Mouse (Mus musculus) heart, adult 8-10 months (tissue): Measurements from ENCODE around the gene Sox18. TPM values are rescaled to one million over a fixed set of nuclear protein-coding genes. Genes with fewer than 3 reads are reported as not detected.

Experiments
- DNase-seq: peaks from one replicate; pipeline ENCODE4 v3.0.0; 2022; ENCODE audit warnings: low spot score
- total RNA-seq, 4 experiments: library from RNA; stranded (reverse); gene quantifications; 2 replicates each; pipeline ENCODE4 v1.2.4; 2022

Sox18 gene
- total RNA-seq, 4 experiments from 2014 or later: 21.4 to 53.8 (median 48.1) TPM

DNA sequence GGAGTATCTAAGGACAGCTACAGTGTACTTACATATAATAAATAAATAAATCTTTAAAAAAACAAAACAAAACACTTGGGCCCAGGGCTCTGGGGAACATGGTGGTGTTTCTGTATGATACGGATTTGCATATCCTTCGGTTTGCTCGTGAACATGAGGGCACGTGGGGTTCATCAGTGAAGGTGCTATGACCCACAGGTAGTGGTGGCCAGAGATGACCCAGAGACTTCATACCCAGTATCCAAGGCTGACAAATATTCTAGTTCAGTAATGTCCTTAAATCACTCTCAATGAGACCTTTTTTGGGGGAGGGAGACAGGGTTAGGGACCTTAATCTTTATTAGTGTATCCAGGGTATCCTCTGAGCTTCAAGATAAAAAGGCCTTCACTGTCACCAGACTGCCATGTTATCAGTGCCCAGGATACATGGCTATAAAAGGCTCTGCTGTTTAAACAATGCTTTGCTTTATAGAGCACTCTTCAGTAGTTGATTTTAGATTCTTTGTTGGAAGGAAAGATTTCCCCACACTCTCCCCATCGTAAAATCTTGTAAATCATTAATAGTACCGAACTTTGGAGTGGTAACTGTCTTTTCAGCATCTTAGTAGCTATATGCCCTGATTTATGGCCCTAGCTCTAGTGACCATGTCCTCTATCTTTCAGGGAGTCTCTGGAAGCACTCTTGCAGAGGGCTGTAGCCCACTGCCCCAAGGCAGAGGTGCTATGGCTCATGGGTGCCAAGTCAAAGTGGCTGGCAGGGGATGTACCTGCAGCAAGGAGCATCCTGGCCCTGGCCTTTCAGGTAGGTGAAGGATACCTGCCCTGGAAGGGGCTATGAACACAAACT is 24.6 kb downstream of the Sox18 start:
- no peak for DNase-seq

DNA sequence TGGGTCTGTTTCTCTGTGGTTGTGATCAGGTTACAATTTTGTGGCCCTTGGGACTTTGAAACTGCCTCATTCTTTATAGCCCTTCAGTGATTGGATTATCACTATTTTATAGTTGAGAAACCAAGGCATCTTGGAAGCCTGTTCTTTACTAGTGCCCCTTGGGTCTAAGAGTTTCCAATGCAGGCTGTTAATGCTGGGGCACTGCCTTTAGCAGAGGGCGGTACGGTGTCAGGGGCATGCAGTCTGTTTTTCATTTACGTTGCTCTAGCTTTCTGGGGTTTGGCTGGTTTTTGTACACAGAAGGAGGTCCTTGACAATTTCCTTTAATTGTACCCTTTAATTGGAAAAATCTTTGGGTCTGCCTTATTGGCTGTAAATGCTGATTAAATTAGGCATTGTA is 25.8 kb downstream of the Sox18 start:
- no peak for DNase-seq

- DNase-seq: peak; percentile 36
Observed at GRCm38 (mm10) chr2:181644361-181644760, 27.1 kb downstream of the Sox18 start.

- DNase-seq: no peak
Observed at GRCm38 (mm10) chr2:181635865-181636264, 35.6 kb downstream of the Sox18 start.

DNA sequence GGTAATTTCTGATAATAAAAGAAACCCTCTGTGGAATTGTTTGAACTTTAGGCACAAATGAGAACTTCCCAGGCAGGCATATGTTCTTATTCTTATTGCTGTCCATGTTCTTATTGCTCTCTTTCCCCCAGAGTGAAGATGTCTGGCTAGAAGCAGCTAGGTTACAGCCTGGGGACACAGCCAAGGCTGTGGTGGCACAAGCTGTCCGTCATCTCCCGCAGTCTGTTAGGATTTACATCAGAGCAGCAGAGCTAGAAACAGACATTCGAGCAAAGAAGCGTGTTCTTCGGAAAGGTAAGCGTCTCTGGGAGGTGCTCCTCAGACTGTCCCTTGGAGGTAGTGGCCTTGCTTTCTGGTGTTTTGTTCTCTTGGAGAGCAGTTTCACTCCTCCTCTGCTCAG is 38.8 kb downstream of the Sox18 start:
- DNase-seq: no peak

GRCm38 (mm10) chr2:181628471-181628870 is 43.0 kb downstream of the Sox18 start:
- no peak for DNase-seq

DNA sequence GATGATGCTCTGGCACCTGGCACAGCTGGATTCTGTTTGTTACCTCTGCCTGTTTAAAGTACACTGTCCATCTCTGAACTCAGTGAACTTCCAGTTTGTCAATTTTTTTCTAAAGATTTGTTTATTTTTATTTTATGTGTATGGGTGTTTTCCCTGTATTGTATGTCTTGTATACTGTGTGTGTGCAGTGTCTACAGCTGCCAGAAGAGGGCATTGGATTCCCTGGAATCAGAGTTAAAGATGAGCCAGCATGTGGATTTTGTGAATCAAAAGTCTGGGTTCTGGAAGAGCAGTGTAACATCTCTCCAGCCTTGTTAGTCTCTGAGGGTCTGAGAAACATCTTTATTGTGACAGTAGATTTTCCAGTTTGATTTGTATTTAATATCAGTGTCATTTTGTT is 48.0 kb downstream of the Sox18 start:
- peak; percentile 14 for DNase-seq

Other genes with a start within 250 kb of the Sox18 start
- gene Zbtb46, start 212.2 kb downstream of the Sox18 start, total RNA-seq: 10 to 100 TPM in 2 of 4 experiments, 1 to 10 TPM in 2; 8.9 to 11.5 (median 10.5) TPM
- gene Abhd16b, start 178.4 kb downstream of the Sox18 start, total RNA-seq: not detected
- gene Tpd52l2, start 174.5 kb downstream of the Sox18 start, total RNA-seq: 10 to 100 TPM; 65.6 to 72.6 (median 66.5) TPM
- gene Dnajc5, start 151.2 kb downstream of the Sox18 start, total RNA-seq: 10 to 100 TPM; 57.8 to 71.4 (median 65.0) TPM
- 10 to 100 TPM; 26.8 to 39.2 (median 35.0) TPM for gene Uckl1, start 86.7 kb downstream of the Sox18 start, total RNA-seq
- 10 to 100 TPM; 34.3 to 42.6 (median 35.0) TPM for gene Prpf6, start 79.8 kb downstream of the Sox18 start, total RNA-seq
- gene Zfp512b, start 78.8 kb downstream of the Sox18 start, total RNA-seq: 10 to 100 TPM; 11.0 to 18.7 (median 14.0) TPM
- 1 to 10 TPM; 1.2 to 1.6 (median 1.5) TPM for gene Samd10, start 72.4 kb downstream of the Sox18 start, total RNA-seq
- gene Gm29797, start 14.6 kb downstream of the Sox18 start, total RNA-seq: not detected
- 1 to 10 TPM; 5.3 to 8.0 (median 7.2) TPM for gene Tcea2, start 8.7 kb upstream of the Sox18 start, total RNA-seq
- 1 to 10 TPM; 3.7 to 8.9 (median 4.9) TPM for gene Rgs19, start 22.3 kb upstream of the Sox18 start, total RNA-seq
- gene Lkaaear1, start 26.8 kb upstream of the Sox18 start, total RNA-seq: not detected
- under 1 TPM in 1 of 4 experiments, not detected in 3; 0.16 TPM for gene Oprl1, start 43.4 kb upstream of the Sox18 start, total RNA-seq
- gene Myt1, start 91.7 kb upstream of the Sox18 start, total RNA-seq: not detected
- gene Pcmtd2, start 166.2 kb upstream of the Sox18 start, total RNA-seq: 10 to 100 TPM; 41.6 to 72.3 (median 48.5) TPM
- 10 to 100 TPM in 2 of 4 experiments, 1 to 10 TPM in 2; 9.1 to 11.4 (median 10.3) TPM for gene Polr3k, start 192.7 kb upstream of the Sox18 start, total RNA-seq